Mouse (Mus musculus) liver, embryonic 16.5 days (tissue): ENCODE results near the gene Pigz. TPM values are rescaled to one million over a fixed set of nuclear protein-coding genes. Genes with fewer than 3 reads are reported as not detected.

Source experiments
- ATAC-seq: fragments of 200-750 bp; cut with Nextera tagmentation; 2 replicates; pipeline ENCODE4 v1.8.0; 2017; ENCODE audit warnings: low read depth, mild to moderate bottlenecking, moderate number of reproducible peaks, moderate library complexity
- H3K27ac ChIP-seq: fragments of 300-500 bp; sonication (generic); 2 replicates; pipeline ENCODE4 v1.5.1; 2014; ENCODE audit warnings: mild to moderate bottlenecking, low read length
- H3K27me3 ChIP-seq: fragments of 300-500 bp; sonication (generic); 2 replicates; pipeline ENCODE4 v1.6.1; 2014; ENCODE audit warnings: low read depth, low read length, mixed read lengths; ENCODE audit not compliant: control insufficient read depth, insufficient read depth
- H3K36me3 ChIP-seq: fragments of 300-500 bp; sonication (generic); 2 replicates; pipeline ENCODE4 v1.6.1; 2014; ENCODE audit warnings: mild to moderate bottlenecking; ENCODE audit not compliant: control insufficient read depth, insufficient read depth
- H3K4me1 ChIP-seq: fragments of 300-500 bp; sonication (generic); 2 replicates; pipeline ENCODE4 v1.6.1; 2014; ENCODE audit warnings: low read depth, low read length, mixed read lengths; ENCODE audit not compliant: control insufficient read depth
- H3K4me2 ChIP-seq: fragments of 300-500 bp; sonication (generic); 2 replicates; pipeline ENCODE4 v1.6.1; 2014; ENCODE audit warnings: low read depth, low read length, mixed read lengths
- H3K4me3 ChIP-seq: fragments of 300-500 bp; sonication (generic); 2 replicates; pipeline ENCODE4 v1.5.1; 2014; ENCODE audit warnings: low read depth, mild to moderate bottlenecking, low read length
- H3K9ac ChIP-seq: fragments of 300-500 bp; sonication (generic); 2 replicates; pipeline ENCODE4 v1.6.1; 2014; ENCODE audit warnings: low read depth, low read length
- H3K9me3 ChIP-seq: fragments of 300-500 bp; sonication (generic); replicated peaks from 2 replicates; pipeline ENCODE4 v1.6.1; 2016; ENCODE audit warnings: low read length; ENCODE audit not compliant: control insufficient read depth
- WGBS: fragments of 180-500 bp; shearing (Covaris S2); extraction: QIAGEN DNeasy Blood & Tissue Kit; methylation state at CpG from one replicate; pipeline ENCODE4 v1.1.7; 2014; ENCODE audit not compliant: insufficient replicate concordance; 5-methylcytosine and 5-hydroxymethylcytosine counted together
- microRNA-seq: library from miRNA; unstranded; fragments of <30 nt; microRNA quantifications from one replicate; pipeline ENCODE4, GENCODE M21; 2016
- polyA plus RNA-seq: library from polyadenylated mRNA; unstranded; fragments of >200 nt; fragmentation: Nextera tagmentation; extraction: Ambion mirVana; gene quantifications from 2 replicates; pipeline ENCODE4 v1.2.1, GENCODE M21; 2015

Gene Pigz
- polyA plus RNA-seq, 1 experiment from 2014 or later = 0.37 TPM

GRCm38 (mm10) chr16:31963224-31963623, 29.6 kb downstream of the Pigz start:
- no peaks in the 10 kb centered on the region for H3K27me3 ChIP-seq
- no peak overlapping the region for H3K4me2 ChIP-seq
- no peaks in the 10 kb centered on the region for H3K4me1 ChIP-seq
- no peak overlapping the region for H3K27ac ChIP-seq
- H3K4me3 ChIP-seq = no peak overlapping the region
- ATAC-seq = no peak
- no peak overlapping the region for H3K9ac ChIP-seq
- 79% methylated on average over 7 of the region's 7 CpGs for WGBS
- peaks cover 4% of the 10 kb centered on the region; the same call in 1 of the 2 replicates for H3K36me3 ChIP-seq
- no peaks in the 10 kb centered on the region for H3K9me3 ChIP-seq

- Histone ChIP-seq H3K4me1 (no peaks in the 10 kb centered on the region), H3K27me3 (no peaks in the 10 kb centered on the region), H3K4me2 (no peak overlapping the region), H3K4me3 (no peak overlapping the region), H3K9me3 (no peaks in the 10 kb centered on the region), H3K36me3 (no peaks in the 10 kb centered on the region; the same call in 1 of the 2 replicates), H3K27ac (no peak overlapping the region), H3K9ac (no peak overlapping the region)
- no peak for ATAC-seq
- WGBS = 78% methylated on average over 4 of the region's 4 CpGs
These were observed 41.6 kb downstream of the Pigz start for GRCm38 (mm10) chr16:31975258-31975657.

DNA sequence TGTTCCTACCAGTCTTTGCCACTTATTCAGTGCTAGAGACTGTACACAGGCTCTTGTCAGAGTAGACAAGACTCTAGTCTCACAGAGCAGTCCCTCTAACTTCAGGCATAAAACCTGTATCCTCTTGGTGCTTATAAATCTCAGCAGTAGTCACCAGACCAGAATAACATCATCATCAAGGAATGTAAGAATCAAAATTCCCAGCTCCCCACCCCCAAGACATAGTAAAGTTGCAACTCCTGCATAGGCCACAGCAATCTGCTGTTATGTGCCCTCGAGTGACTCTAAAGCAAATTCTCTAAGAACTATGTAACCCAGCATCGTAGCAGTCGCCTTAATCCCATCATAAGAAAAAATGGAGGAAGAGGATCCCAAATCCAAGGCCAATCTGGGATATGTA, 45.9 kb downstream of the Pigz start:
- Histone ChIP-seq H3K27ac (no peak overlapping the region), H3K9ac (no peak overlapping the region), H3K9me3 (no peaks in the 10 kb centered on the region), H3K4me2 (no peak overlapping the region), H3K36me3 (no peaks in the 10 kb centered on the region; the same call in 1 of the 2 replicates), H3K4me1 (no peaks in the 10 kb centered on the region), H3K4me3 (no peak overlapping the region), H3K27me3 (no peaks in the 10 kb centered on the region)
- ATAC-seq = no peak
- 74% methylated on average over 3 of the region's 3 CpGs for WGBS

DNA sequence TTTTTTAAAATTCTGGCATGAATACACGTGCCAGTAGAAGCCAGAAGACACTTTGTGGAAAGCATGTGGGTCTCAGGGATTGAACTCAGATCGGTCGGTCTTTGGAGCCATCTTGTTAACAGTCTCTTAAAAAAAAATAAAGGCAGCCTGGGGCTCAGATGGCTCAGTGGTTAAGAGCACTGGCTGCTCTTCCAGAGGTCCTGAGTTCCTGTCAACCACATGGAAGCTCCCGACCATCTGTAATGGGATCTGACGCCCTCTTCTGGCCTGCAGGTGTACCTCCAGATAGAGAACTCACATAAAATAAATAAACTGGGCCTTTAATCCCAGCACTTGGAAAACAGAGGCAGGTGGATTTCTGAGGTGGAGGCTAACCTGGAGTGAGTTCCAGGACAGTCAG, 47.3 kb downstream of the Pigz start:
- H3K9ac ChIP-seq = no peak overlapping the region
- H3K4me3 ChIP-seq = no peak overlapping the region
- H3K36me3 ChIP-seq = no peaks in the 10 kb centered on the region; the same call in 1 of the 2 replicates
- no peaks in the 10 kb centered on the region for H3K4me1 ChIP-seq
- H3K27ac ChIP-seq = no peak overlapping the region
- H3K4me2 ChIP-seq = no peak overlapping the region
- H3K9me3 ChIP-seq = no peaks in the 10 kb centered on the region
- no peaks in the 10 kb centered on the region for H3K27me3 ChIP-seq
- ATAC-seq = no peak
- WGBS = 67% methylated on average over 5 of the region's 5 CpGs

GRCm38 (mm10) chr16:31992039-31992438, 58.4 kb downstream of the Pigz start:
- Histone ChIP-seq H3K4me1 (no peaks in the 10 kb centered on the region), H3K36me3 (peaks cover 4% of the 10 kb centered on the region; the same call in 1 of the 2 replicates), H3K27me3 (no peaks in the 10 kb centered on the region), H3K4me2 (no peak overlapping the region), H3K9me3 (no peaks in the 10 kb centered on the region), H3K9ac (no peak overlapping the region), H3K27ac (no peak overlapping the region), H3K4me3 (no peak overlapping the region)
- ATAC-seq = no peak
- 53% methylated on average over 1 of the region's 1 CpGs for WGBS

GRCm38 (mm10) chr16:31993195-31993594, 59.5 kb downstream of the Pigz start:
- peak; percentile 27; the same call in 1 of the 2 replicates for ATAC-seq
- 74% methylated on average over 4 of the region's 4 CpGs for WGBS

DNA sequence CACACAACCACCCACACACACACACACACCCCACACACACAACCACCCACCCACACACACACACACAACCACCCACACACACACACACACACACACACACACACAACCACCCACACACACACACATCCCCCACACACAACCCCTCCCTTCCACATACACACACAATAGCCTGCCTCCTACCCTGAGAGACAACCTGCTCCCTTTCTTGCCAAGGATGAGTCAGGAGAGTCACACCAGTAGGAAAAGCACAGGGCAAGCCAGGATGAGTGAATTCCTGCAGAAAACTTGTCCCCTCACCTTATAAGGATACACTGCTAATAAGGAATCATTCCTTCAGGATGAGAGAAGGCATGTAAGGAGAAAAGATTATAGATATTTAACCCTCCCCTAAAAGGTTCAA, 60.3 kb downstream of the Pigz start:
- H3K27ac ChIP-seq = no peak overlapping the region
- no peaks in the 10 kb centered on the region for H3K4me1 ChIP-seq
- peaks cover 3% of the 10 kb centered on the region; the same call in 1 of the 2 replicates for H3K36me3 ChIP-seq
- no peaks in the 10 kb centered on the region for H3K9me3 ChIP-seq
- no peak overlapping the region for H3K4me2 ChIP-seq
- ATAC-seq = no peak
- no peak overlapping the region for H3K4me3 ChIP-seq
- H3K9ac ChIP-seq = no peak overlapping the region
- H3K27me3 ChIP-seq = no peaks in the 10 kb centered on the region

More at GRCm38 (mm10) chr16:31993195-31993594, 59.5 kb downstream of the Pigz start:
- no peak overlapping the region for H3K4me2 ChIP-seq
- H3K4me1 ChIP-seq = no peaks in the 10 kb centered on the region
- H3K9me3 ChIP-seq = no peaks in the 10 kb centered on the region
- 0 out of 2 replicates have a peak overlapping the region, but pooled peaks have one; percentile 37 for H3K27ac ChIP-seq
- no peaks in the 10 kb centered on the region for H3K27me3 ChIP-seq
- peaks cover 3% of the 10 kb centered on the region; the same call in 1 of the 2 replicates for H3K36me3 ChIP-seq
- H3K9ac ChIP-seq = no peak overlapping the region
- no peak overlapping the region for H3K4me3 ChIP-seq

Small RNA genes lying within 50 kb of the gene (microRNA-seq; reads per million reads assigned to microRNA genes)
- gene Gm26269 = not detected

Other genes with a start within 250 kb of the Pigz start
- 0.55 TPM in 1 of 2 replicates, not detected in the other for gene Meltf, start 55.0 kb upstream of the Pigz start, polyA plus RNA-seq
- gene 0610012G03Rik, start 14.6 kb downstream of the Pigz start, polyA plus RNA-seq = 36.7 and 37.4 TPM in 2 replicates
- 25.8 and 26.8 TPM in 2 replicates for gene Ncbp2, start 14.7 kb downstream of the Pigz start, polyA plus RNA-seq
- 4.9 and 5.4 TPM in 2 replicates for gene Senp5, start 69.4 kb downstream of the Pigz start, polyA plus RNA-seq
- 9.7 and 10.6 TPM in 2 replicates for gene Pak2, start 145.5 kb downstream of the Pigz start, polyA plus RNA-seq
- 33.7 and 36.0 TPM in 2 replicates for gene Pigx, start 165.9 kb downstream of the Pigz start, polyA plus RNA-seq
- 5.6 and 5.8 TPM in 2 replicates for gene Cep19, start 165.9 kb downstream of the Pigz start, polyA plus RNA-seq
- 22.8 and 23.3 TPM in 2 replicates for gene Nrros, start 231.7 kb downstream of the Pigz start, polyA plus RNA-seq
- gene Bex6, start 246.0 kb downstream of the Pigz start, polyA plus RNA-seq = 0.90 and 1.1 TPM in 2 replicates